Mouse (Mus musculus): ENCODE data around the gene Sema4c. TPM values are rescaled to one million over a fixed set of nuclear protein-coding genes. Genes with fewer than 3 reads are reported as not detected.

Sema4c gene
- total and polyA plus RNA-seq, 3 experiments: 0.70 to 3.4 (median 1.5) TPM

- Histone ChIP-seq H3K9me3 (replicated peaks; ENCODE audit: low read length) (no peaks in the 10 kb centered on the region), H3K9ac (ENCODE audit: insufficient read depth, low read depth) (no peak overlapping the region), H3K79me2 (replicated peaks; ENCODE audit: control insufficient read depth, extremely low read depth, insufficient read depth, poor library complexity, severe bottlenecking) (no peaks in the 10 kb centered on the region), H3K4me1 (ENCODE audit: control insufficient read depth in 1 of 2, insufficient read depth in 2 of 2) (peaks cover 0 to 9% of the 10 kb centered on the region in 2 experiments; a peak in 2 of 4 replicates), H3K4me2 (ENCODE audit: insufficient read depth, low read depth, poor library complexity, severe bottlenecking) (no peak overlapping the region), H3K4me3 (replicated peaks in 1 of 3; ENCODE audit: low read depth in 2 of 3, low read length in 2 of 3, poor library complexity in 1 of 3) (no peak overlapping the region), H3K27ac (ENCODE audit: insufficient read depth, low read depth) (no peak overlapping the region), H3K27me3 (replicated peaks) (peaks cover 12% of the 10 kb centered on the region), H3K36me3 (replicated peaks in 1 of 2; ENCODE audit: control insufficient read depth in 1 of 2, insufficient read depth in 1 of 2, low read length in 1 of 2) (no peaks in the 10 kb centered on the region)
- dilution Hi-C loops (cut with MboI; ENCODE audit: extremely low pct_ligation_motif_present, extremely low pct_unique_long_range_greater_than_20kb, low sequenced_read_pairs): no loop called here
- TF ChIP-seq USF2 (conservative IDR thresholded peaks at IDR 0.05; ENCODE audit: low read depth, low read length) (no peak), NELFE (IDR thresholded peaks at IDR 0.05; ENCODE audit: low read depth, low read length) (no peak), EP300 (IDR thresholded peaks at IDR 0.05; ENCODE audit: low read length) (no peak), RAD21 (IDR thresholded peaks at IDR 0.05; ENCODE audit: low read depth, low read length) (no peak), POLR2AphosphoS2 (IDR thresholded peaks at IDR 0.05; ENCODE audit: low read depth, low read length) (no peak), MYC (IDR thresholded peaks at IDR 0.05; ENCODE audit: low read depth, low read length) (no peak), TCF12 (IDR thresholded peaks at IDR 0.05; ENCODE audit: low read depth, low read length) (peak; percentile 64), PAX5 (IDR thresholded peaks at IDR 0.05; ENCODE audit: low read length) (no peak)
- no peak for DNase-seq (ENCODE audit: extremely low read depth)
- in situ Hi-C loops (cut with MboI; ENCODE audit: low pct_ligation_motif_present, low pct_unique_long_range_greater_than_20kb, low sequenced_read_pairs): no loop called here
Measured at GRCm38 (mm10) chr1:36579974-36580383, 21.8 kb upstream of the Sema4c start.

GRCm38 (mm10) chr1:36576991-36577675 is 19.0 kb upstream of the Sema4c start:
- Histone ChIP-seq H3K27ac (ENCODE audit: insufficient read depth, low read depth) (no peak overlapping the region), H3K9me3 (replicated peaks; ENCODE audit: low read length) (no peaks in the 10 kb centered on the region), H3K27me3 (replicated peaks) (peaks cover 6% of the 10 kb centered on the region), H3K9ac (ENCODE audit: insufficient read depth, low read depth) (no peak overlapping the region), H3K79me2 (replicated peaks; ENCODE audit: control insufficient read depth, extremely low read depth, insufficient read depth, poor library complexity, severe bottlenecking) (no peaks in the 10 kb centered on the region), H3K4me3 (replicated peaks in 1 of 3; ENCODE audit: low read depth in 2 of 3, low read length in 2 of 3, poor library complexity in 1 of 3) (no peak overlapping the region), H3K36me3 (replicated peaks in 1 of 2; ENCODE audit: control insufficient read depth in 1 of 2, insufficient read depth in 1 of 2, low read length in 1 of 2) (no peaks in the 10 kb centered on the region), H3K4me2 (ENCODE audit: insufficient read depth, low read depth, poor library complexity, severe bottlenecking) (no peak overlapping the region), H3K4me1 (ENCODE audit: control insufficient read depth in 1 of 2, insufficient read depth in 2 of 2) (peaks cover 0 to 18% of the 10 kb centered on the region in 2 experiments; a peak in 2 of 4 replicates)
- in situ Hi-C loops (cut with MboI; ENCODE audit: low pct_ligation_motif_present, low pct_unique_long_range_greater_than_20kb, low sequenced_read_pairs) (no loop called here), dilution Hi-C loops (cut with MboI; ENCODE audit: extremely low pct_ligation_motif_present, extremely low pct_unique_long_range_greater_than_20kb, low sequenced_read_pairs) (no loop called here)
- no peak for TF ChIP-seq IRF4 (IDR thresholded peaks at IDR 0.05; ENCODE audit: low read depth, low read length)
- no peak for TF ChIP-seq MXI1 (IDR thresholded peaks at IDR 0.05; ENCODE audit: low read depth, low read length)
- TF ChIP-seq ETS1 (conservative IDR thresholded peaks at IDR 0.05; ENCODE audit: low read depth, low read length): no peak
- TF ChIP-seq MAFK (IDR thresholded peaks at IDR 0.05; ENCODE audit: insufficient replicate concordance, low read length): no peak
- TF ChIP-seq RCOR1 (conservative IDR thresholded peaks at IDR 0.05; ENCODE audit: low read depth, low read length): no peak
- TF ChIP-seq ZC3H11A (IDR thresholded peaks at IDR 0.05; ENCODE audit: low read depth, low read length): no peak
- no peak for TF ChIP-seq PAX5 (IDR thresholded peaks at IDR 0.05; ENCODE audit: low read length)
- TF ChIP-seq JUND (conservative IDR thresholded peaks at IDR 0.05; ENCODE audit: low read depth, low read length): no peak
- TF ChIP-seq MYC (IDR thresholded peaks at IDR 0.05; ENCODE audit: low read depth, low read length): no peak
- no peak for TF ChIP-seq MAX (IDR thresholded peaks at IDR 0.05; ENCODE audit: low read length)
- no peak for TF ChIP-seq SIN3A (IDR thresholded peaks at IDR 0.05; ENCODE audit: low read length)
- TF ChIP-seq UBTF (IDR thresholded peaks at IDR 0.05; ENCODE audit: low read depth, low read length): no peak
- no peak for TF ChIP-seq ZKSCAN1 (IDR thresholded peaks at IDR 0.05; ENCODE audit: borderline replicate concordance, low read depth, low read length)
- no peak for TF ChIP-seq NRF1 (IDR thresholded peaks at IDR 0.05; ENCODE audit: low read depth, low read length)
- no peak for TF ChIP-seq POLR2AphosphoS2 (IDR thresholded peaks at IDR 0.05; ENCODE audit: low read depth, low read length)
- no peak for TF ChIP-seq POLR2A (IDR thresholded peaks at IDR 0.05; ENCODE audit: low read depth, low read length)
- TF ChIP-seq MAZ (IDR thresholded peaks at IDR 0.05; ENCODE audit: low read depth, low read length): no peak
- no peak for TF ChIP-seq SMC3 (IDR thresholded peaks at IDR 0.05; ENCODE audit: low read depth, low read length)
- TF ChIP-seq ELF1 (IDR thresholded peaks at IDR 0.05; ENCODE audit: low read depth, low read length): no peak
- DNase-seq (ENCODE audit: extremely low read depth): no peak

Data from CH12.LX (cell line).